Mouse (Mus musculus) thymus, postnatal 14 days (tissue): ENCODE measurements at regions not wholly inside any gene's neighbourhood (a gene's known extent, or its start where the extent isn't known, plus 50 kb on each side); places are given as distances from the start of the nearest gene placed in this dataset.
A peak's percentile ranks its signal among the peaks of the same experiment; 100 is the strongest.

ENCODE experiments used
- DNase-seq: peaks from one replicate; pipeline ENCODE4 v3.0.0; 2021

DNA sequence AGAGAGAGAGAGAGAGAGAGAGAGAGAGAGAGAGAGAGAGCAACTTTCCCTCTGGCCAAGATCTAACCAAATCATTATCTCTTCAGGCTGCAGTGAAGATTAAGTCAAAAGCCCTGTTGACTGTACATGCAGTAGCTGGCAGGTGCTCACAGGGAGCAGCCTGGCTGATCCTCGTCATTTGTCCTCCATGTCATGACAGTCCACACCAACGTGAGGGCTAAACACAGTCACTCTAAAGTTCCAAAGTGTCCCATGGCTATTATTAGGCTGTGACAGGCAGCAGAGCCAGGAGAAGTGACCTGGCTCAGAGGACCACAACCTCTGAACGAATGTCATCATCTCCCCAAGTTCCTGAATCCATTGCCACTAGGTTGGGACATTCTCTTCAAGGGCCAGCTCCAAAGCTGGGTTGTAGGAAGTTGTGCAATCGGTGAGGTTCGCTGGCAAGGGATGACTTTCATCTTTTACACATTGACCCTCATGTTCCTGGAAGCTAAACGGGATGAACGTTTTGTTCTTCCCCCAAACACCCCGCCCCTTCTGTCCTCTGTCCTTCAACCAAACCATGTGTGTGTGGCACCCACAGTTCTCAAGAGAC, 138.4 kb downstream of the Tomm20 start:
- no peak for DNase-seq

DNA sequence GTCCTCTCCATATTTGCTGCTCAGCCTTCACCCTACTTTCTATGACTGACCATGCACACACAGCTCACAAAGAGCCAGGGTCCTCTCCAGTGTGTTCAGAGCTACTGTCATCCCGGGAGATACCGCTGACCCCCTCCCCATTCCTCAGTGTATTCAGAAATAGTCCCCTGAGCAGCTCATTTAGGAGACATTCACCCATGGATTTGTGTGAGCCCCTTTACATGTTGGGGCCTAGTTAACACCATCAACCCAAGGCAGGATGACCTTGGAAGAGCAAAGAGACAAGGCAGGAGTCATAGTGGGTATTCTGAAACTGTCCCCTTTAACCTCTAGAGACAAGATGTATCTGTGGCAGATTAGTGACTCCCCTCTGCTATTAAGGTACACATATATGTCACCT, 139.1 kb downstream of the Tomm20 start:
- no peak for DNase-seq

DNA sequence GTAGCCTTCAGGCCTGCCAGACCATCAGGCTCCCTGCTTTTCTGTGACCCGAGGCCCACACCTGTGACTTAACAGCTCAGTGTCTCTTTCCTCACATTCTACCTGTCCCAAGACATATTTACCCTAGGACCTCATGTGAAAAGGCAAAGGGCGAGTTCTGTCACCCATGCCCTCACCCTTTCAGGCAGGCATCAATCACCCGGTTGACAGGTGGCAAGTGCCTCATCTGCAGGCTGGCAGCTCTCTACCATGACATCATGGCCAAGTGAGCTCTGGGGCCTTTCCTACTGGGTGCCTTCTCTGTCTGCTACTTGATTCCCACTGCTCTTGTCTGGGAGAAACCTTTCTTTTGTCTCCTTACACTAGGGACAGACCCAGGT, 139.5 kb downstream of the Tomm20 start:
- peak; percentile 37 for DNase-seq

DNA sequence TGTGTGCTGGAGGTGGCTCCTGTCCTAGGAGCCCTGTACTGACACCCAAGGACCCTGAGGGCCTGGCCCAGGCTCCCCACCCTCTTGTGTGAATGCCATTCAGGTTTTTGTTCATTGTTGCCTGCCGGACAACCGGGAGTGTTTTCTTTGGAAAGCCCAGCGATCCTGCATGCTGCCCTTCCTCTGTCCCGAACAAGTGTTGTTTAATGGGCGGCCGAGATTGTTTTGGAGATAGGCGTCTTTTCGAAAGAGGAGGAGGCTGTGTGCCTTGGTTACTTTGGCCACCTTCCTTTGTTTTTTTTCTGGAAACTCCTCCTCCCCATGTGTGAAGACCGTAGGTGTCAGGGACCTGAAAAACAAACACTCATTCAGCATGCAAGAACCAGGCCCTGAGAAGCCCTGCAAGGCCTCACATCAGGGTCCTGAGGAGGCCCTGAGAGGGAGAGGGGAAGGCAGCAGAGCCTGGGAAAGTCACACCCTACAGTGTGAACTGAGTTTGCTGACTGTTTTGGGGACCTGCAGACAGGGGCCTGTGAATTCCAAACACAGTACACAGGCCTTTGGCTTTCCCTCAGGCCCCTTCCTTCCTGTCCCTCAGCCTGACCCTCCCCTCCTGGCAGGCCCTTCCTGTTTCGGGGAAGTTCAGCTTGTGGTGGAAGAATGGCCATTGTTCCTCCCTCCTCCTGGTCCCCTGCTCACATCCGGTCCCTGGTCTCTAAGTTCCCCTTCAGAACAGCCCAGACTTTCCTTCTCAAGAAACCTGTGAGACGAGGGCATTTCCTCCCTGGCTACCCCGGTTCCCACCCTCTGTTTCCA, 140.1 kb downstream of the Tomm20 start:
- peak; percentile 34 for DNase-seq

DNA sequence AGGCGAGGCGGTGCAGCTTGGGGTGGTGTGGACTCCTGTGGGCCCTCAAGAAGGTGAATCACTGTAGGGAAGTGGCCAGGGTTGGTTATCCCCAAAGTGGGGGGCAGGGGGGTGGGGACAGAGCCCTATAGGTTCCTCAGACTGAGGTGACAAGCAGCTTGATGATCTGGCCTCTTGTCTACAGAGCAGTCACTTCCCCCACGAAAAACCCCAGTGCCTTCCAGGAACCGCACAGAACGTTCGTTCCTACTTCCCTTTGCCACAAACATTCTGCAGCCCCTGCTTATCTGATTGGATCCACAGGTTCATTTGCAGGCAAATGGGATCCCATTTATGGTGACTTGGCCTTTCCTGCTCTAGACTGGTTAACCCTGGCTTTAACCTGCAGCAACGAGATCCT, 141.5 kb downstream of the Tomm20 start:
- DNase-seq = no peak

DNA sequence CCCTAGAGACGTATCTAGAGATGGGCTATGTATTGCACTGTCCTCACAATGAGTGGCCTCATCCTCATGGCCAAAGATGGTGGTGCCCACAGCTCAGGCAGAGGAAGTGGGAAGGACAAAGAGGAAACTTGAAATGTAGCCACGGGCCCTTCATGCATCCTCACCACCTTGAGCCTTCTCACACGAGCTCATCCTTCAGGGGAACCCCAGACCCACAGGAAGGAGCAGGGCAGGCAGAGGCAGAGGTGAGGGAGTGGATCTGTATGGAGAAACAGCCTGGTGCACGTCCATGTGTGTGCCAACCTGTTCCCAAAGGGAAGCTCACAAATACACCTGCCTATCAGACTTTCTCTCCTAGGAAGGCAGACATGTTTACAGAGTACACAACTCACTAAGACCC, 143.0 kb downstream of the Tomm20 start:
- no peak for DNase-seq

DNA sequence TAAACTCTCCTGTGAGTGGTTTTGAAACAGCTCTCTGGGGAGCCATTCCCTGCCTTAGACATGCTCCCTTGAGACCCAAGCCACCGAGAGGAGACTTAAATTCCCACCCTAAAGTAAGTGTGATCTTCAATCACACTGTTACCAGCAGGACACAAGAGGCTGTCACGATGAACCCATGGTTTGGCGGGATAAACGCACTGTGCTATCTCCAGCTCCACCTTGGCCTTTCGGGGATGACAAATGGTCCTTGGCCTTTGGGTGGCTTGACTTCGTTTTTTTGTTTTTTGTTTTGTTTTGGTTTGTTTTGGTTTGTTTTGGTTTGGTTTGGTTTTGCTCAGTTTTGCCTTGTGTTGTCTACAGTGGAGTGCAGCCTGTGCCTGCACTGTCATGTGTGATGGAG, 144.7 kb downstream of the Tomm20 start:
- no peak for DNase-seq

DNA sequence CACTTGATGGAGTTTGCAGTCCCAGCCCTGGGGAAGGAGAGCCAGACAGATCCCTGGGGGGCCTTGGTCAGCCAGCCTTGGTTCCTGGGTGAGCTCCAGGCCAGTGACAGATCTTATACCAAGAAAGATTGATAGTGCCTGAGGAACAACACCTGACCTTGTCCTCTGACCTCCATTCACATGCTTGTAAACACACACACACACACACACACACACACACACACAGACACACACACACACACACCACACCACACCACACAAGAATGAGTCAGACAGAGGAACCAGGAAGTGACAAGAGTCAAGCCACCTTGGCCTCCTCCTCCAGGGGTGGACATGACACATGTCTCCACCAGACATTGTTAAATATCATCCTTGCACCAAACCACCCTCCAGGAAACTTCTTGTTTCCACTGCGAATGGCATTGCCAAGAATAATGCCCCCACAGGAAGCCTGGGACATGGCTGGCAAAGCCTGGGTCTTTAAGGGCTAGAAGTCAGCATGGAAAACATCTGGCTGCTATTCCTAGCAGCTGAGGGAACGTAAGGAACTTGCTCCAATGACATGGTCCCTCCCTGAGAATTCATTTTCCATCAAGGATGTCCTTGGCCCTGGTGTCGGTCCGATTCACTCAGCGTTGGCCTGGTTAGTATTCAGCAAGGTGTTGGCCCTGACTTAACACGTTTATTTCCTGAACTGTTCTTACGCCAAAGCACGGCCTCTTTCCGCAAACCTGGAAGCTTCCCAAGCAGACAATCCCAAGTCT, 147.9 kb downstream of the Tomm20 start:
- DNase-seq = no peak

DNA sequence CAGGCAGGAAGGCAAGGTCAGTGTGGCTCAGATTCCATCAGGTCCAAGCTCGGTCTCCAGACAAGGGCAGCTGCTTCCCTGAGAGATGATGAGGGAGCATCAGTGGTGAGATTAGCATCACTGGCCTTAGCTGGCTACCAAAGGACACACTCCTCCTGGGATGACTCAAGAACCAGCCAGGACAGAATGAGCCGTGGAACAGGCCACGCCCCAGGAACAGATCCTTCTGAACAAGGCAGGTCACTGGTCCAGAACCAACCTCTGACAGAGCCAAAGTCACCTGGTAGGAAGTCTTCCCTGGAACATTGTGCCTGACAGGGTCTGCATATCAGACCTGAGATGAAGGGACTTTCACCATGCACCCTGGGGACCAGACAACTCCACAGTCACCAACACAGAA, 152.0 kb downstream of the Tomm20 start:
- no peak for DNase-seq

DNA sequence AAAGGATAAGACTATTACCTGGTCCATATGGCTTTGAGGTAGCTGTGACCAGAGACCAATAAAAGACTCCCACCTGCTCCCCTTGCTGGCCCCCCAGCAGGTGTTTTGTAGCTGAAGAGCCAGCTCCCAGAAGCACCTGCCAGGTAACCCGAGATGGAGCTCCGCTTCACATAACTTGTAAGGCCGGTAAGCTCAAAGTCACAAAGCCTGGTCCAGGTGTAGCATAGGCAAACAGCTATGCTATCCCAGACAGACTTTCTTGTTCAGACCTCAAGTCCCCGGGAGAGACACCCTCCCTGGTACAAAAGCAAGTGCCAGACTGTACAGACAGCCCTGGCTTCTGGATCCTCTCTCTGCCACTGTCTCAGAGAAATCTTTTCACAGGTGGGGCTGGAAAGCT, 154.6 kb downstream of the Tomm20 start:
- DNase-seq = no peak

DNA sequence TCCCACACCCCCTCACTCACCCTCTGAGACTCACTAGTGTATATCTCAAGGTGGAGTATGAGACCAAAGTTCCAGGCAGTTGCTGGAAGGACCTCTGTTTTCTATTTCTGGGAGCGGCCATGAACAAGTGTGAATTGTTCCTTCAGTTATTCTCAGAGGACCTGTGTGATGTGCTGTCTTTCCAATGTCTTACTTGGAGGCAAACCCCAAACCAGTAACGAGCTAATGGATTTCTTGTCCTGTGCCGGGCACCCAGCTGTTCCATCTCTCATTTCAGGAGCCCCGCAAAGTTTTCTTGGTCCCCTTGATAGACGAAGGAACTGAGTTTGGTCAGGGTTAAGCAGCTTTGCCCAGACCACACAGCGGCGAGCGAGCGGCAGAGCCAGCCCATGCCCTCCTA, 155.4 kb downstream of the Tomm20 start:
- no peak for DNase-seq

DNA sequence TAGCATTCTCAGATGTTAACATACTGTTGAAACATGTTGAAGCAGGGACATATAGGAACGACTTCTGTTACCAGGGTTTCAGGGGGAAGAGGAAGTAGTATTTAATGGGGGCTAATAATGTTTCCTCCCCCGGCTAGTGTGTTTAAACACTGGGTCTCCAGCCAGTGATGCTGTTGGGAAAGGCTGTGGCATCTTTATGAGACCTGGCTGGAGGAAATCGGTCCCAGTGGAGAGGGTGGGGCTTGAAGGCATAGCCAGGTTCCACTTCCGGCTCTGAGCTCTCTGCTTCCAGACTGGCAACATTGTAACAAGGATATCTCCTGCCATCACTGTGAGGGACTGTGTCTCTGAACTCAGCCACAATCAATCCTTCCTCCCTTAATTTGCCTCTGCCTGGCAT, 156.6 kb downstream of the Tomm20 start:
- no peak for DNase-seq

DNA sequence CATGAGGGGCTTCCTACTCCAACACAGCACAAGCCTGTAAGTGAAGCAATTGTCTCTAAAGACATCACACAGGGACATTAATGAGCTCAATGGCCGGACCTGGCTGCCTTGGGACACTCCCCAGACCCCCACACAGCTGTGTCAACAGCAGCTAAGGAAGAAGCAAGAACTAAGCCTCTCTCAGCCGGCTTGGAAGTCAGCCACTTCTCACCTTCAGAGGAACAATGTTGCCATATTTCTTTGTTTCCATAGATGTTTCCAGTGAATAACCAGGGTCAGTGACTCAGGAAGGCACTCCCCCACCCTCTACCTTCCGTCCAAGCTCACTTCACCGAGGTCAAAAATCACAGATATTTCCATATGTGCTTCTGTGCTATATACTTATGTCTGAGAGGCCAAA, 157.0 kb downstream of the Tomm20 start:
- DNase-seq = no peak

DNA sequence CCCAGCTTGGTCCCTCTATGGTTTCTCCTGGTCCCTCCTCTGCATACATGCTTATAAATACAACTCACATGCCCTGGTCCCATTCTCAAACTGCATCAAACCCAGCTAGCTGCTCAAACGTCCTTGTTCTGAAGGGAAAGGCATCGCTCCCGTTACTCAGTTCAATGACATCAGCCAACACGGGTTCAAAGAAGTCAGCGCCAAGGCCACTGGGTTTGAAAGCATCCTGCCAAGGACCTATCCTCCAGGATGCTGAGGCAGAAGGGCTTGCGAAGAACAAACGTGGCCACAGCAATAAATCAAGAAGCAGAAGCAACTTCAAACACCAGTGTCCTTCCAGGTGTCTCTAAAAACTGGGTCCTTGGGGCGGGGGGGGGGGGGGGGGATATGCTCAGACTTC, 158.2 kb downstream of the Tomm20 start:
- no peak for DNase-seq

DNA sequence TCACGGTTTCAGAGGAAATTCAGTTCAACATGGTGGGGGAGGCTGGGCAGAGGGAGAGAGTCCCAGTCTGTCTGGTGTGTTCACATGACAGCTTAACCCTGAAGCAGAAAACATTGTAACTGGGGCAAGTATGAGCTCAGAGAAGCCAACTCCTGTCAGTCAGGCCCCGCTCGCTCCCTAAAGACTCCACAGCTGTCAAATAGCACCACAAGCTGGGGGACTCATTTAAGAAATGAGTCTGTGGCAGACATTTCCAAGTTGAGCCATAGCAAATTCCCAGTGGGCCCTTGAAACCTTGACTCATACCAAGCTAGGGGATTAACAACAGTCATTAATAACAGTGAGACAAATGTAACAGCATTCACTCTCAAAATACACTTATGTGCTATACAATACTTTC, 160.4 kb downstream of the Tomm20 start:
- no peak for DNase-seq

DNA sequence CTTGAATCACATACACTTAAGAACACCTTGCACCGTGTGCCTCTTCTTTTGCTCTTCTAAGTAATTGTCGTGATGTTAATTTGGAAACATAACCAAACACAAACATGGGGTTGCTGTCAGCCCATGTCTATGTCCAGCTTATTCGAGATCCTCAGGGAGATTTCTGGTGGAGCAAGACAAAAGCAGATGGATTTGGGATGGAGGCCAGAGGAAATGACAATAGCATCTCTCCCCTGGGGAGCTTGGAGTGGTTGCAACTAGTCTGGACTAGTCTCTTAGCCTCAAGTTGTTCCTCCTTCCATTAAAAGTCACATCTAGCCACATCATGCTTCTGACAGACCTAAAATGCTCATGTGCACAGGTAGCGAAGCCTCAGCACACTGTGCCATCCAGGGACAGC, 161.0 kb downstream of the Tomm20 start:
- DNase-seq = no peak

DNA sequence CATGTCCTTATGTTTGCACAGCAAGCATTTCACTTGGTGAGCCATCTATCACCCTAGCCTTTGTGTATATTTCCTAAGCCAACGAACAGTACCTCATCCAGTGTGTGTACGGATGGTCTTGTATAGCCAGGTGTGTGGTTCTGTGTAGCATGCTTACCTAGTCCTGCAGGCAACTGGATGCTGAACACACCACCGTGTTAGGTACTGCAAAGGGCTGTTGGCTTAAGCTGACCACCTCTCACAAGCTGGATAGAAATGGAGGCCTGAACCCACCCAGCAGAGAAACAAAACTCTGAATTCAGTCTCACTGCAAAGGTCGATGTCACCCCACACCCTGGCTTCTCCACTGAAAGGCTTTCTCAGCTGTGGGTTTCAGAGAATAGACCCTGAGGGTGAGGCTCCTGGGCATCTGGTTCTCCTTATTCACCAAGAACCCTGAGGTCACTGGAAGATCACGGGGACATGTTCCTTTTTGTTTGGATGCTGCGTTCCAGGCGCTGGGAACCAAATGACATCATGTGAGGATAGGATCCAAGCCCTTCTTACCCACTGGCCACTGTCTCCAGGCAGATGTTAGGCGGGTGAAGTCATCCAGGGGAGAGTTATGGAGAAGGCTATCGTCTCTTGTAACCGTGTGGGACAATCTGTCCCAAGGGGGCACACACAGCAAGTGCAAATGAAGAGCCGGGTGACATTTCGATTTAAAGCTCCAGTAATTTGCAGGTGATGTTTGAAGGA, 161.8 kb downstream of the Tomm20 start:
- DNase-seq = no peak

DNA sequence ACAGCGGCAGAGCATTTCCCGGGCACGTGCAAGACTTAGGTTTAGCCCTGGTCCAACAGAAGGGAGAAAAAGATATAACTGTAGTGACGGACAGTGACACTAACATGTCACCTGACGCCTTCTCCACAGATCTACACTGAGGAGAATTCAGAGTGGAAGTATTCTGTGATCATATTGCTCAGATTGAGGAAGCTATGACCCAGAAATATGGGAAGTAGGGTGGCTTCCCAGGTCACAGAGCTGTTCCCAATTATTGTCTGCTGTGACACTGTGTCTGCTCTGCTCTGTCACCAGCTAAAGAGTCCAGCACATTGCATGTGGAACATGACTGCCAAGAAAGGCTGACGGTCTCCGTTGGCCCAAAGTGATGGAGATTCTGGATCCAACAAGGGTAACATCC, 167.0 kb downstream of the Tomm20 start:
- DNase-seq = no peak

DNA sequence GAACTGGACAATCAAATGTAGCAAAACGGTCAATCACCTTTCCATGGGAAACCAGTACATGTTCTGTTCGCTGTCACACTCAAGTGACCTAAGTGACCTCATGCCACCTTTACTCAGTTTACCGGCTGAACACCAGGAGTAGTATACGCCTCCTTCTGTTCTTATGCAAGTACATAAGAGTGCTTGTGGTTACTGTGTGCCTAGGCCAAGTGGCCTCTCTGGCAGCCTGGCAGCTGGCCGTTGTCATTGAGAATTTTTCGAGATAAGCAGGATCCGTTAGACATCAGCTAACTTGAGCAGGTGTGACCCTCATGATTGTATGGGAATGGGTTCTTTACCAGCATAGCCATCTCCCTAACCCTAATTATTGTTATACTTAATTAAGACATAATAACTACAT, 167.5 kb downstream of the Tomm20 start:
- DNase-seq = no peak

DNA sequence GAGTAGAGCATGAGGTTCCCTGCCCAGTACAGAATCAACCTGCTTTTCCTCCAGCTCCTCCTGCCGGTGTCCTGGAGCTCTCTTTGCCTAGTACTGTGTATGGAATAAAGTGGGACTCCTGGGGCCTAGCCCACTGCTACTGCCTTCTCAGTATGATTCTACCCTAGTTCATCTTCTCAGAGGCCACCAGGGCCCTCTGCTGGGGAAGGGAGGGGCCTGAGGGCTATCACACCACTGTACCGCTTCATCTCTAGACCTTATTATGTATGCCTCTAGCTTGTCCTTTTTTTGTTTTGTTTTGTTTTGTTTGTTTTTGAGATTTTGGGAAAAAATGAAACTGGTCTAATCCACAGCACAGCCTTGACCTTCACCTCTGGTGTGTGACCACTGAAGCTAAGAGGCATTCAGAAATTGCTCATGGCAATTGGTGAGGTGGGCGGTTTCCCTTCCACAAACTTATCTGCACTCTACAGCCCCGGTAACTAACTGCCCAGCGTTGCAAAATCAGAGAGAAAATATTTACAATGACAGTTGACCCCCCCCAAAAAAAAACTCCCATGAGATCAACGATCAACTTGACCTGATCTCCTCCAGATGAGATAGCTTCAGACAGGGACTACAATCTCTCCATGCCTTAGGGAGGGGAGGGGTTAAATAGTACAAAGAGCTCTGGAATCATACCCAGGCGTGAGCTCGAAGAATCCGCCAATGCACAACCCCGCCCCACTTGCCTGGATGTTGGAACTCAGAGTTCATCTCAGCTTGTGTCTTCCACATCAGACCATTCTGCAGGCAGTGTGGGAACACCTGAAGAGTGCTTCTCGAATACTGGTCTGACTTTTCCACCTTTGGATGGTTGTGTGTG, 168.8 kb downstream of the Tomm20 start:
- peak; percentile 63 for DNase-seq

DNA sequence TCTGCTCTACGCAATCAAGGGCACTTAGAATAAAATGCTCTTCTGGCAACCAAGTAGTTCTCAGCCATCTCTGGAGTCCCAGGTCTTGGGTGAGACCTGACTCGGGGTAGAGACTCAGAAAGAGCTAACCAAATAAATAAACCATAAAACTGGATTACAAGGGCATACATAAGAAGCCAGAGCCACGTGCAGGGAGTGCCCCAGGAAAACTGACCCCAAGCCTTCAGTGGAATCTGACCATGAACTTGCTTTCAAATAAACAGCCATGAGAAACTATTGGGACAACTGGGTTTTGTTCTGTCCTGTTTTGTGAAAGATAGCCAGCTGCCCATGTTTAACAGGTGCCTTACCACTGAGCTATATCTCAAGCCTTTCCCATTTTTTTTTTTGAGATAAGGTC, 170.3 kb downstream of the Tomm20 start:
- no peak for DNase-seq

DNA sequence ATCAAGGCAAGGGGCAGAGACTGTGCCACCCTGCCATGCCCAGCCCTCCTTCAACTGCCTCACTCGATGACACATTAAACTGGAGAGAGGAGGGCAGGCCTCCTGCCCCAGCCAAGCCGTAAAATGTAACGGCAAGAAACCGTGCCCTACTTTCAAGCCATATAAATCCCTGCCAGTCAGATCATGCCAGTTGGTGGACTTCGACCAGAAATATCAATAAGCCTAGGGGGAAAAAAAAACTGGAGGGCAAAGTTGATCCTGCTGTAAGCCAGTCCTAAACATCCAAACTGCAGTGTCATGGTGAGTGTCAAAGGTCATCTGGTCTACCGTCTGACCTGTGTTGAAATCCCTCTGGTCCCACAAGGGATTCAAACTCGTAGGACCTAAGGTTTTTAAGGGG, 170.8 kb downstream of the Tomm20 start:
- DNase-seq = no peak

DNA sequence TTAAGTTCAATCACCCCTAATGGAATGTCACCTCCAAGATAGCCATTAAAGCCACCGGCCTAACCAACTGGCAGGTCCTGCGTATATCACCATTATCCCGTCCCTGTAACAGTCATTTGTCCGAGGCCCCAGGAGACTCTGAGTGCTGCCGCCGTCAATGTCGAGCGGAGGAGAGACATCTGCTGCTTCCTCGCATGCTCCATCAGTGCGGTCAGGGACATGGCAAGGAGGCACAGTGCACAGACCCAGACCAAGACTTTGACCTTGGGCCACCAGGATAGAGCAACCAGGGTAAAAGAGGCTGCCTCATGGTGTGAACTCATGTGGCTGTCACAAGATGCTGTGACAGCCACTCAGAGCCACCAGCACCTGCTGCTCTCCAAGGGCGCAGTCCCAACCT, 172.9 kb downstream of the Tomm20 start:
- DNase-seq = no peak
